Mouse (Mus musculus) gastrocnemius, adult 2 months (tissue): ENCODE measurements at regions not wholly inside any gene's neighbourhood (a gene's known extent, or its start where the extent isn't known, plus 50 kb on each side); places are given as distances from the start of the nearest gene placed in this dataset.

Experiments used
- DNase-seq: peaks from one replicate; pipeline ENCODE4 v3.0.0; 2022
- H3K27ac ChIP-seq: fragments of 200-600 bp; 2 replicates; pipeline ENCODE4 v1.8.1; 2022; ENCODE audit warnings: mild to moderate bottlenecking
- H3K4me3 ChIP-seq: fragments of 200-600 bp; 2 replicates; pipeline ENCODE4 v1.8.1; 2022; ENCODE audit warnings: mild to moderate bottlenecking, moderate library complexity
- CTCF ChIP-seq: fragments of 200-600 bp; IDR thresholded peaks from 2 replicates; pipeline ENCODE4 v1.8.1; 2022; ENCODE audit warnings: antibody characterized with exemption, mild to moderate bottlenecking, moderate library complexity
- intact Hi-C: fragments of 180-260 bp; cut with DNase I; formaldehyde crosslinking; loops from one replicate; pipeline ENCODE4 v1.15.1; 2025

GRCm38 (mm10) chr9:74342176-74342575 is 232.0 kb downstream of the Wdr72 start:
- intact Hi-C loops, result no loop called here
- no peak for DNase-seq
- TF ChIP-seq CTCF, result no peak
- Histone ChIP-seq H3K27ac (no peak overlapping the region), H3K4me3 (no peak overlapping the region)

GRCm38 (mm10) chr9:74345027-74345426 is 234.9 kb downstream of the Wdr72 start:
- no peak for TF ChIP-seq CTCF
- intact Hi-C loops, result no loop called here
- DNase-seq, result no peak
- Histone ChIP-seq H3K27ac (no peak overlapping the region), H3K4me3 (no peak overlapping the region)

GRCm38 (mm10) chr9:74348776-74349175 is 238.6 kb downstream of the Wdr72 start:
- intact Hi-C loops, result no loop called here
- no peak for DNase-seq
- Histone ChIP-seq H3K4me3 (no peak overlapping the region), H3K27ac (no peak overlapping the region)
- TF ChIP-seq CTCF, result no peak

- Histone ChIP-seq H3K4me3 (no peak overlapping the region), H3K27ac (no peak overlapping the region)
- DNase-seq, result no peak
- intact Hi-C loops, result no loop called here
- TF ChIP-seq CTCF, result no peak
Observed at GRCm38 (mm10) chr9:74365930-74366438, 255.8 kb downstream of the Wdr72 start.

GRCm38 (mm10) chr9:74376191-74376590 is 266.0 kb downstream of the Wdr72 start:
- Histone ChIP-seq H3K27ac (no peak overlapping the region), H3K4me3 (no peak overlapping the region)
- no peak for DNase-seq
- intact Hi-C loops, result no loop called here
- TF ChIP-seq CTCF, result no peak

GRCm38 (mm10) chr9:74377204-74377603 is 267.0 kb downstream of the Wdr72 start:
- no peak for DNase-seq
- intact Hi-C loops, result no loop called here
- H3K4me3 ChIP-seq, result no peak overlapping the region
- no peak for TF ChIP-seq CTCF
- no peak overlapping the region for H3K27ac ChIP-seq

- intact Hi-C loops, result no loop called here
- Histone ChIP-seq H3K4me3 (no peak overlapping the region), H3K27ac (no peak overlapping the region)
- TF ChIP-seq CTCF, result no peak
- DNase-seq, result no peak
Observed at GRCm38 (mm10) chr9:74384206-74384896, 274.2 kb downstream of the Wdr72 start.

- intact Hi-C loops, result no loop called here
- DNase-seq, result no peak
- no peak overlapping the region for H3K27ac ChIP-seq
- no peak overlapping the region for H3K4me3 ChIP-seq
- no peak for TF ChIP-seq CTCF
Observed at GRCm38 (mm10) chr9:74425594-74425993, 315.4 kb downstream of the Wdr72 start.

GRCm38 (mm10) chr9:74449981-74450380 is 339.8 kb downstream of the Wdr72 start:
- Histone ChIP-seq H3K27ac (no peak overlapping the region), H3K4me3 (no peak overlapping the region)
- DNase-seq, result no peak
- no peak for TF ChIP-seq CTCF
- intact Hi-C loops, result no loop called here

GRCm38 (mm10) chr9:74461084-74461483 is 350.9 kb downstream of the Wdr72 start:
- no peak overlapping the region for H3K4me3 ChIP-seq
- H3K27ac ChIP-seq, result no peak overlapping the region
- no peak for DNase-seq
- no peak for TF ChIP-seq CTCF
- intact Hi-C loops, result no loop called here

GRCm38 (mm10) chr9:74476830-74477229 is 366.7 kb downstream of the Wdr72 start:
- Histone ChIP-seq H3K4me3 (no peak overlapping the region), H3K27ac (no peak overlapping the region)
- DNase-seq, result no peak
- no peak for TF ChIP-seq CTCF
- intact Hi-C loops, result no loop called here

GRCm38 (mm10) chr9:74479273-74479672 is 369.1 kb downstream of the Wdr72 start:
- Histone ChIP-seq H3K4me3 (no peak overlapping the region), H3K27ac (no peak overlapping the region)
- no peak for TF ChIP-seq CTCF
- intact Hi-C loops, result no loop called here
- DNase-seq, result no peak

GRCm38 (mm10) chr9:74513887-74514286 is 347.8 kb upstream of the Onecut1 start:
- TF ChIP-seq CTCF, result no peak
- DNase-seq, result no peak
- no peak overlapping the region for H3K4me3 ChIP-seq
- intact Hi-C loops, result no loop called here
- H3K27ac ChIP-seq, result no peak overlapping the region

- no peak for TF ChIP-seq CTCF
- Histone ChIP-seq H3K27ac (no peak overlapping the region), H3K4me3 (no peak overlapping the region)
- DNase-seq, result no peak
- intact Hi-C loops, result no loop called here
Observed at GRCm38 (mm10) chr9:74528550-74528949, 333.2 kb upstream of the Onecut1 start.
